Mouse (Mus musculus) CD4-positive helper T cell, adult 2 months (primary cell): ENCODE data around the gene Ube2j1.

Experiments used
- DNase-seq: peaks from one replicate; pipeline ENCODE4 v3.0.0-alpha.2; 2012; ENCODE audit warnings: low read depth, missing footprints, low spot score

Ube2j1 gene

GRCm38 (mm10) chr4:33012484-33012883, 18.7 kb upstream of the Ube2j1 start:
- no peak for DNase-seq

GRCm38 (mm10) chr4:33018361-33018999, 12.7 kb upstream of the Ube2j1 start:
- DNase-seq = peak; percentile 82

DNA sequence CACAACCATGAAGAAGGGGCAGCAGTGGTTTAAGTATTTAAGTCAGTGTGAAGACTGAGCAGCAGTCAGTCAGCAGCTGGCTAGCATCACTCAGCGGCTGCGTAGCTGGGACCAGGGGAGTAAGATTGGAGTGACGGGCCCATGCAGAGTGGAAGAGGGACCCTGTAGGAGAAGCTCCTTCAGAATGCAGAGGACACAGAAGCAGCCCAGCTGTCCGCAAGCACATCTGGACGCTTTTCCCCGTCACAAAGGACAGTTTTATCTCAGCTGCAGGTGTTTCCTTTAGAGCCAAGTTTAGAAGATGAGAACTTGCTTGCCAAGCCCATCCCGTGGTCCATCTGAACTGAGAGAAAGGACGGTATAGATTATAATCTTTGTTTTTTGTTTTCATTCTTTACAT, 6.8 kb upstream of the Ube2j1 start:
- no peak for DNase-seq

- peak; percentile 7 for DNase-seq
Observed at GRCm38 (mm10) chr4:33029104-33029503, 2.1 kb upstream of the Ube2j1 start.

- DNase-seq = no peak
Observed at GRCm38 (mm10) chr4:33030264-33031194, 687 bp upstream of the Ube2j1 start.

GRCm38 (mm10) chr4:33032045-33032444, 829 bp downstream of the Ube2j1 start:
- peak; percentile 17 for DNase-seq

DNA sequence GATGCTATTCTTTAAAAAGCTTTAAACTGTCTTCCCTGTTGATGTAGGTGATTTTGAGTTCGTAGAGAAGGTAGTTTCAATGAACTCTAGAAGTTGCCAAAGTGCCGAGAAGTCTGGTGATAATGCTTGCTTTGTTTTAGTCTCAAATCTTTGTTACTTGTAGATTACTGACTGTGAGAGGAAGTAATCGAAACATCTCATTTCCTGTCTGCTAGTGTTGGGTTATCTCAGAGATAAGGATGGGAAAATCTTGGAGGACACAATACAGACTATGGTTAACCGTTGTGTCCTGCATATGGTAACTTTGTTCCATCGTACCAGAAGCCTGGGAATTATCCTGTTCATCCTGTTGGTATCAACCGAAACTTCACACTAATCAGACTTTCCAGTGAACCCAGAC, 2.3 kb downstream of the Ube2j1 start:
- peak; percentile 47 for DNase-seq

DNA sequence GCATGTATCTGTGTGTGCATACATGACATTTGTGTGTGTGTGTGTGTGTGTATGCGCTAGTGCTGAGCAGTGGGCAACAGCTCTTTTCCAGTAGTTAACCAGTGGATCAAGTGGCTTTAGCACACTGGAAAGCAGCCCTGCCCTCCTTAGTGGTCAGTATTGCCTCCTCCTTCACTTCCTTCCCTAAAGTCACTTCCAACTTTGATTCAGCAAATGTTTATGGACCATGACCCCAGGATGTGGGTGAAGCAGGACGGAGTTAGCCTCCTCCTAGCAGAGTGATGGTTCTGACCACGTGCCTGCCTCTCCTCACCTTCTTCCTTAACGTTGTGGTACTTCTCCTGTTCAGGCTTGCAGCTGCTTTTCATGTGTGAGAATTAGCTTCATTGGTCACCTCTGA, 8.6 kb downstream of the Ube2j1 start:
- DNase-seq = no peak

DNA sequence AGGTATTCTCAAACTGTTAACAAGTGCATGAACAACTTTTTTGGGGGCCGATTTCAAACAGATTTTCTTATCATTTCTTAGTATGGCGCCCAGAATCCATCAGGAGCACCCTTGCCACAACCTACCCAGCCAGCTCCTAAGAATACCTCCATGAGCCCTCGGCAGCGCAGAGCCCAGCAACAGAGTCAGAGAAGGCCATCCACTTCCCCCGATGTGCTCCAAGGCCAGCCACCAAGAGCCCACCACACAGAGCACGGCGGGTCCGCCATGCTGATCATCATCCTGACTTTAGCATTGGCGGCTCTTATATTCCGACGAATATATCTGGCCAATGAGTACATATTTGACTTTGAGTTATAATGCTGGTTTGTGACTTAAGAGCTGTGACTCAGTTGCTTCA, 18.4 kb downstream of the Ube2j1 start:
- no peak for DNase-seq

DNA sequence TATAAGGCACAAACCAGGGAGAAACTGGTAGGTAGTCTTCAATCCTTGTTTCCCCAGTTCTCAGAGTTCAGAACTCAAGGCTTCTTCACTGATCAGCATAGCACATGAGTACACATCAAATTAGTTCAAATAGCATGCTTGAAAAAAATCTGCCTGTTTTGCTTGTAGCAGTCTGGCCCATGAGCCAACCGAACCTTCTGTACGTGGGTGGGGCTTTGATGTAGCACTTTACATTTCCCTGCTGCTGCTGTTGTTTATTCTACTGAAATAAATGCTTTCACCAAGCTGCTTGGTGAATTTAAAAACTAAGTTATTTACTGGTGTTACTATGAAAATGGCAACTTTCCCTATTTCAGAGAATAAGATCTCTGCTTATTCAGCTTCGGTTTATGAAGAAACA, 20.8 kb downstream of the Ube2j1 start:
- no peak for DNase-seq

- DNase-seq = no peak
Observed at GRCm38 (mm10) chr4:33052650-33053049, 21.4 kb downstream of the Ube2j1 start.

GRCm38 (mm10) chr4:33054426-33054825, 23.2 kb downstream of the Ube2j1 start:
- DNase-seq = no peak

- DNase-seq = no peak
Observed at GRCm38 (mm10) chr4:33056317-33056716, 25.1 kb downstream of the Ube2j1 start.

DNA sequence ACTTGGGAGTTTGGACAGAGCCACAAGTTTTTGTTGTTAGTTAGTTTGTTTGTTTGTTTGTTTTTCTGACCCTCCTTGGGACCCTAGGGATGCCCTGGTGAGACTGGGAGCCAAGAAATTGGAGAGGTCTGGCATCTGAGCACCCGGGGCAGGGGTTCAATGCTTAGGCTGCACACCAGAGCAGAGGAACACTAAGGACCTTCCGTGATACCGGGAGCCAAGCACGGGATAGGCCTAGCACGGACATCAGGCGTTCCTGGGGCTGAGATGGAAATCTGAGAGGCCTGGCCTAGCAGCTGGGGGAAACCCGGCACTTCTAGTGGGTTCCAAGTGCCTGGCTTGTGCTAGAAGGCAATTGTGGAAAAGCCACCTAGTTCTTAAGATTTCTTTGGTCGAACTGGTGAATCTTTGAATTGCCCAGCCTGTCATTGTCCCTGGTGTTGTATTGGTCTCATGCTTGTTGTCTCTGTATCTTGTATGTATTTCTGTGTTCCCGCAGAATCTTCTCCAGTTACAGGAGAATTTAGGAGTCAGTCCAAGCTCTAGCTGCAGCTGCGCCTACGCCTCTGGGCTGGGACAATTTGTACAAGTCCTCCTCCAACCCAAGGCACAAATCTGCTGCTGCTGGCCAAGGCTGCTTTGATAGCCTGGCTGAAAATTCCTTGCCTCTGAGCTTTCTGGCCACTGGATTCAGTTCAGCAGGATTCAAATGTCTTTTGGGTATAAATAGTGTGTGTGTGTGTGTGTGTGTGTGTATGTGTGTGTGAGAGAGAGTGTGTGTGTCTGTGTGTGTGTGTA, 26.9 kb downstream of the Ube2j1 start:
- no peak for DNase-seq

- no peak for DNase-seq
Observed at GRCm38 (mm10) chr4:33061158-33061557, 29.9 kb downstream of the Ube2j1 start.

GRCm38 (mm10) chr4:33062981-33063380, 31.8 kb downstream of the Ube2j1 start, which contains the start of gene Gabrr2:
Gene Gabrr2, plus strand, starts transcription at chr4:33062999.
- DNase-seq = no peak

DNA sequence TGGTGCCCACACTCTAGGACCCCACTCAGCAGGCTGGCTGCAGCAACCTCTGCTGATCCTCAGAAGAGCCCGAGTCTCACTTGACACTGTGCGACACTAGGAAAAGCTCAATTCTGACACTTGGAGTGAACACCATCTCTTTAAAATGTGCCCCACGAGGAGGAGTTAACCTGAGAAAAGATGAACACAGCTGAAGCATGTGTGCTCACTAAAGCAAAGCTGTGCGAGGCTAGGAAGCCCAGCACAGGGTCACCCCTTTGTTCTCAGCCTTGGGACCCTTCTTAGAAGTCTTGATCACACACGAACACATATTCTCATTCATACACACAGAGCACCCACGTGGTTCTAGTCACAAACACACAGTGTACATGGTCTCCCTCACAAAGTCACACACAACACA, 33.8 kb downstream of the Ube2j1 start:
- DNase-seq = no peak

DNA sequence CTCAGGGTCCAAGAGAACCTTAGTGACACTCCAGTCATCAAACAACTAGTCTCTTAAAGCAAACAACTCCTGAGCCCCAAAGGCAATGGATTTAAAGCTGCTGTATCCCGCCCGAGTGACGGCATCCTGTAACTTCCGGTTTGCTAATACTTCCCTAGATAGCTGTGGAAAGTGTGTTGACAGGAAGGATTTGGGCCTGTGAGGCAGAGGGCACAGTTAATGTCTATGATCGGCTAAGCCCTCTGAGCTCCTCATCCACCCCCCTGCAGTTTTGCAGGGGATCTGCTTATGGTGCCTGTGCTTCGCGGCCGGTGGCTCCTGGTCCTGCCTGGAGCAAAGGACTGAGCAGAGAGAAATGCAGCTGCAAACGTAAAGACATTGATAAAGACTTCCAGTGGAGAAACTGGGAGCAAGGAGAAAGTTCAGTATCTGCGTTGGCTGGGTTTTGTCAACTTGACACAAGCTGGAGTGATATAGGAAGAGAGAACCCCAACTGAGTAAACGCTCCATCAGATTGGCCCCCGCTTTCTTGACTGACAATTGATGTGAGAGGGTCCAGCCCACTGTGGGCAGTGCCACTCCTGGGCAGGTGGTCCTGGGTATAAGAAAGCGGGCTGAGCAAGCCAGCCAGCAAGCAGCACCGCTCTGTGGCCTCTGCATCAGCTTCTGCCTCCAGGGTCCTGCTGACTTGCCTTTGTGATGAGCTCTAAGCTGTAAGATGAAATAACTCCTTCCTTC, 35.2 kb downstream of the Ube2j1 start:
- DNase-seq = no peak

GRCm38 (mm10) chr4:33067331-33067730, 36.1 kb downstream of the Ube2j1 start:
- DNase-seq = no peak

DNA sequence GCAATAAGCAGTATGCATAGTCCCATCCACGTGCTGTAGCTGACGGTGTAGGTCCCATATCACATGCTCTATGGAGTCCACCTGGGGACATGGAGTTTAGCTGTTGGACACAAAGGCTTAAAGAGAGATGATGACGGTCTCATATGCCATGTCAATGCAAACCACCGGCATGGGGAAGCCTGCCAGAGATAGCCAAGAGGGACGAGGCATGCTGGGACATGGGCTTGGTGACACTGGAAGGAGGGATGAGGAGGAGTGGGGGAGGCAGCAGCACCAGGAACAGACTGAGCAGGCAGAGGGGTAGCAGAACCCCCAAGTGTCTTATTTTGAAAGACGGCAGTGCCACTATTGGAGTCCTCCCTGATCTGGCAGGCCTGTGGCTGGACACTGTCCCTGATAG, 36.6 kb downstream of the Ube2j1 start:
- no peak for DNase-seq

DNA sequence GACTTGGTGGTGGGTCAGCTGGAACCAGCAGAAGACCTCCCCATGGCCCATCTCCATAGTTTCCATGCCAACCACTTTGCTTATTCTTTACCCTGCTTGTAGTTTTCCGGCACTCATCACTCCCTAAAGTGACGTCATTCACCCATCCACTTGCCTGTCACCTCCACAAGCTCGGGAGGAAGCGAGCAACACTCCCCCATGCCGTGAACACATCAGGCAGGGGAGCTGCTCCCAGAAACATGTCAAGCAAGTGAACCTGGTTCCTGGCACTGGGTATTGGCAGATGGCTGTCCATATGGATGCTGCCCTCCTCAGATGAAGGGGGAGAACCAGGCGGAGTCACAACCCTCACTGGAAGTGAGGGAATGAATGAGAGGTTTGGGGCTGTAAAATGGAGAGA, 37.7 kb downstream of the Ube2j1 start:
- DNase-seq = no peak
